Mouse (Mus musculus) heart, postnatal 4 days (tissue): ENCODE measurements at regions not wholly inside any gene's neighbourhood (a gene's known extent, or its start where the extent isn't known, plus 50 kb on each side); places are given as distances from the start of the nearest gene placed in this dataset.

ENCODE experiments used
- DNase-seq: peaks from one replicate; pipeline ENCODE4 v3.0.0; 2021

DNA sequence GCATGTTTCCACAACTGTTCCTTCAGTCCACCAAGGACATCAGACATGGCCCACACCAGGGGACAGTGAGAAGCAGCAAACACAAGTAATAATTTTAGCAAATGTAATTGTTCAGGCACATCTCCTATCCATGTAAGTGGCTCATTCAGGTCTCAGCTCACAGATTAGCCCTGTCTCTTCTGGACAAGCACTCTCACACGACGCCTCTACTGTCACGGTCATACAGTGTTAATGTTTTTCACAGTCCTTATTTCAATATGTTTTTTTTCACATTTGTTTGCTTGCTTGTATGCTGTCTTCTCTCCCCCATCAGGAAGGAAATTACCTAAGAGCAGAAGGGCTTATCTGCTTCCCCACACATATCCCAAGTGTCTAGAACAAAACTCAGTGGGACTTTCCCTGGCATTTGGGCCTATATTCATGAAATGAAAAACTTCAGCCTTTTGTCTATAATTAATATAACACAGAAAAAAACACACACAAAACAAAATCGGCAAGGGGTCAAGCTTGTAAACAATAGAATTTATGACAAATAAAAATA lies 299.5 kb downstream of the Icos start:
- no peak for DNase-seq

GRCm38 (mm10) chr1:61288185-61288584 lies 310.5 kb downstream of the Icos start:
- DNase-seq, result no peak

DNA sequence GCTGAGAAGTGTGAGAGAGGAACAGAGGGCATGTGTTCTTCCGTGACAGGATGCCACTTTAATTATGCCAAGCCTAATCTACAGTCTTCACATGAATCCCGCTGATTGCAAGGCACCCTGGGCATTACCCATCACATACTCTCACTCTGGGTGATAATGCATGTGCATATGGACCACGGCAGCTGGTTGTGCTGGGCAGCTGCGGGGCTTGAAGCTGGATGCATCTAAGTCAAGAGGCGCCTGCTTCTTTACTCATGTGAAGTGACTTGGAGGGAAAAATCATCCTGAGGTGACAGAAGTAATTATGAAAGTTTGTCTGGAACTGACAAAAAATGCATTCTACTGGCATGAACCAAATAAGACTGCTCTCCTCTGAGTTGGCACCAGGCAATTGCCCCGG lies 311.2 kb downstream of the Icos start:
- no peak for DNase-seq

GRCm38 (mm10) chr1:61289552-61289951 lies 311.8 kb downstream of the Icos start:
- DNase-seq, result no peak

- DNase-seq, result no peak
These were observed 315.4 kb downstream of the Icos start for GRCm38 (mm10) chr1:61293106-61293505.

DNA sequence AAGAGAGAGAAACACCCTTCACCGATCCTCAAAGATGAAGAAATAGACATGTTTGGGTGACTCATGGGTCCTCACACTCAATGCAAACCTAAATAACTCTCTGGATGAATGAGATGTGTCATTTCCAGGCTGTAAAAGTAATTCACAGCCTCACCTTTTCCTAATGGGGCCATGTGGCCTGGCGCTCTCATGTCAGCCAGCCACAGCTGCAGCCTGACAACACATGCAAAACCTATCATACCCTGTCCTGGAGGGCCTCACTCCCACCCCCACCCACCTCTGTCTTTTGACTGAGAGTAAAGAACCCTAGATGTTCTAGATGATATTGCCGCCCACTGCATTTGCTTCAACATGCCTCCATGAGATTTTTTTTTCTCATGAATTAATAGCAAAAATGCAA lies 317.5 kb downstream of the Icos start:
- DNase-seq, result no peak

- DNase-seq, result no peak
These were observed 319.1 kb downstream of the Icos start for GRCm38 (mm10) chr1:61296831-61297230.

DNA sequence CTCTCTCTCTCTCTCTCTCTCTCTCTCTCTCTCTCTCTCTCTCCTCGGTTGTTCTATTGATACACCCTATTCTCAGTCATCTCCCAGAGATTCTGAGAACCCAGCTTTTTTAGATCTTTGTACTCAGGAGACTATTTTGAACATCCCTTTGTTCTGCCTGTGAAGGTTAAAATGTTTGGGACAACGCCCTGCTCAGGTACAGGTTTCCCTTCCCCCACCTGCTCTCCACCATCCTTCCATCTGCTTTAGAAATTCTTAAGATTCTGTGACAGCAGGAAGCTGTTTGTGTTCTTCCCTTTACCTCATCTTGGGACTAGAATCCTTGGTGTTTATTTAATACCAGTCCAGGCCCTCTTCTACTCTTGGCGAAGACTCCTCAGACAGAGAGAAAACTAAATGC lies 319.6 kb downstream of the Icos start:
- no peak for DNase-seq

DNA sequence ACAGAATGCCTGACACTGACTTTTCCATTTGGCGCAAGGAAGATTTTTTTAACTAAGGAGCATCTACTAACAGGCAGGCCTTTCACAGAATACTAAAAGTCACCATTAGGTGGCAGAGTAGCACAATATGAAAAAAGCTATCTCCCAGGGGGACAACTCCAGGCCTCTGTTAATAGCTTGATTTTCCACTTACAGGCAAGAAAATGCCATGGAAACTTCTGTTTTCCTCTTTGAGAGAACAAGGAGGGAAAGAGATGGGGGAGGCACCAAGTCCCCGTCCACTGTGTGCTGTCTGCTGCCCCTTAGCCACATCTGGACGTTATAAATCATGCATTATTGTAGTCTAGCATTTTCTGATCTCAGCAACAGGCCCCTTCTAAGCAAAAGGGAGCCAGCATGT lies 320.3 kb downstream of the Icos start:
- peak; percentile 61 for DNase-seq

DNA sequence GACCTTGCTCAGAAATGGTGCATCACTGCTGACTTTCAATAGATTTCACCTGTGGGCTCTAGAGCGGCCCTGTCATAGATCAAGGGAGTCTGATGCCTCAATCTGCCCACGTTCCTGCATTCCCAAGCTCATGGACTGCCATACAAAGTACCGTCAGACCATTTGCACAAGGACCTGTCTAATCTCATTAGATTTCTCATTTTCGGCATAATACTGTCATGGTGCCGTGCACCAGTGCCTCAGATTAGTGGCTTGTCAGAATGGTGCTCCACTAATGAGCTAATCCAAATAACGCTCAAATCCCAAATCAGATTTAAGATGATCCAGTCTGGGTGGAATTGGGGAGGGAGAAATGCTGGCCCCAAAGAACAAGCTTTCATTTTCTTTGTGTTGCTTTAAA lies 321.1 kb downstream of the Icos start:
- DNase-seq, result no peak

- DNase-seq, result no peak
These were observed 322.8 kb downstream of the Icos start for GRCm38 (mm10) chr1:61300491-61300890.

- DNase-seq, result no peak
These were observed 323.6 kb downstream of the Icos start for GRCm38 (mm10) chr1:61301041-61302030.

DNA sequence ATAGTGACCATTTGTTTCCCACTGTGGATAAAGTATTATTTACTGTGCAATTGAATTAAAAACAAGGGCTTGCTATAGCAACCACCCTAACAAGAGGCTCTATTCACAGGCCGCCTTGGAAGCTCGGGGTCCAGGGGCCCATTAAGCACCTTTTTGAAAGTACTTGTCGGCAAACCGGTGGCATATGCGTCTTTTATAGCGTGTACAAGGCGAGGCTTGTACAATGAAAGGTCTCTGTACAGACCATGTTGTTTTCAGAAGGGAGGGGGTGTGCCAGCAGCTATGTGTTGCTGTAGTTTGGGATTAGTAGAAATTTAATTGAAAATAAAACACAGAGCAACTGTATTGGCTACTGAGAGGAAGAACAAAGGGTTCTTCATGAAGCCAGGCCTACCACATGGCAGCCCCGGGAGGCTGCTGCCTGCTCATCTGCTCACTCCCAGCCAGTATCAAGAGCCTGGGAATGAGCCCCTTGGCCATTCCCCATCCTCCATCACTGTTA lies 324.9 kb downstream of the Icos start:
- DNase-seq, result no peak

GRCm38 (mm10) chr1:61306296-61306695 lies 328.6 kb downstream of the Icos start:
- no peak for DNase-seq

DNA sequence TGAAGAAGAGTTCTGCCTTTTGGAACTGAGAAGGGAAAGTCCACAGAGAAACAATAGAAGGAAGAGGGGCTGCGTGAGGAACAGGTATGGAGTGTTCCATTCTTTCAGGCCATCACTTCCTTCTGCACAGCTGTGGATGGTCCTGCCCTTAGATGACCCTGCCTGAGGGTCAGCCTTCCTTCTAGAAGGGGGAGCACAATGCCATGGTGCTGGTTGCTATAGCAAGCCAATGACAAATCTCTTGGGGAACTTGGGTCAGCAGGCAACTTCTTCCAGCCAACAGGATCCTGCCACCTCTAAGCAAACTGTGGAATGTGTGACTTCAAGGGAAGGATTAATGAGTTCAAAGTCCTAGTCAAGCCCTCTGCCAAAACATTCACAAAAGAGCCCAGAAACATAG lies 329.1 kb upstream of the Pard3b start:
- no peak for DNase-seq

DNA sequence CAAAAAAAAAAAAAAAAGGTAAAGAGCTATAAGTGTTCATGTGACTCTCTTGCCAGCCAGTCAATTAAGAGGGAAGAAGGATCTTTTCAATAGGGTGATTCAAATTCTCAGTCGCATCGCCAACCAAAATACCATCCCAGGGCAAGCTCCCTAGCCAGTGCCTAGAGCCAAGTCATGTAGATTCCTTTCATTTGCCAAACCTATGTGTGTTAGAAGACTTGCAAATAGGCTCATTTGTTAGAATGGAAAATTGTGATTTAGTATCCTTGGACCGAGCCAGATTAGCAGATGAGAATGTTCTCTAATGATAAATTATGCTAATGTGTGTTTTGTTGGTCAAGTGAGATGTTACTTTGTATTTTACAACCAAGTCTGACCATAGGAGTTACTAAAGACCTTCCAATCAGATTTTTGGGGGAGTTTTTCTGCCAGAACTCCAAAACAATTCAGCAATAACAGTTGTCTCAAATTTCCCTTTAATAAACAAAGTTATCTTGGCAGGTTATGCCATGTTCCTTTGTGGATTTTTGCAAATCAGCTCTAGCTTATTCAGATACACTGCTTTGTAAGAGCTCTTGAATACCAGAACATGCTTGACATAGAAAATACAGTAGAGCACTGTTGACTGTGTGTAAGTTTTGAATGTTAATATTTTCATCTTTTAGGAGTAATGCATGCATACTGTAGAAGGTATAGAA lies 328.4 kb upstream of the Pard3b start:
- DNase-seq, result no peak

- no peak for DNase-seq
These were observed 327.9 kb upstream of the Pard3b start for GRCm38 (mm10) chr1:61310761-61311090.

DNA sequence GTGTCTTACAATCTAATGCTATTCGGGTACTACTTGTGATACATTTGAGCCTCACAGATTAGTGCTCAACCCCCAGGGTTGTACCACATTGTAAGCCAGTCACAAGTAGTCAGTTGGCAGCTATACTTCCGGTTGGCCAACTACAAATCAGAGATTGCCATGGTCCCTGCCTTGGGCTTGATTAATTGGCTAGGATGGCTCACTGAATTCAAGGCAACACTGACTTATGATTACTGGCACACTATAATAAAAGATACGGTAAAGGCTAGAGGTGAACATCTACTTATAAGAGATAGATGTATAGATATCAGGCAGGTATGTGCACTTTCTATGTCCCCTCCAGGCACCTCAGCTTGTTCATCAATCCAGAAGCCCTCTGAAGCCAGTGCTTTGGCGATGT lies 325.4 kb upstream of the Pard3b start:
- no peak for DNase-seq

GRCm38 (mm10) chr1:61316261-61316660 lies 322.4 kb upstream of the Pard3b start:
- no peak for DNase-seq

- DNase-seq, result no peak
These were observed 321.9 kb upstream of the Pard3b start for GRCm38 (mm10) chr1:61316736-61317135.

DNA sequence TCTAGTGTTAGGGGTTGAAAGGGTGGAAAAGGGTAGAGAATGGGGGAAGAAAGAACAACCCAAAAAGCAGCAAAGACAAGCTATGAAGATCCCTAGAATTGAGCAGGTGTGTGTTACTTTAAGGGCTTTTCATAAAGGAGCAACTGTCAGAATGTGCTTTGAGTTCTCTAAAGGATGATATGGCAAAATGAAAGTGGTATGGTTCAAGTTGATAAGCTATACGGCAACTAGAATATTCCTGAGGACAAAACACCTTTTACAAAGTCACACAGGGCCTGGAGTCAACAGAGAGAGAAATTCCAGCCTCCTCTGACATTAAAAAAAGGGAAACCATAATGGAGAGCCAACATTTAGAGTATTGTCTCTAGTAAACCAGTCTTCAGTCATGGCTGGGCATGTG lies 320.6 kb upstream of the Pard3b start:
- no peak for DNase-seq

DNA sequence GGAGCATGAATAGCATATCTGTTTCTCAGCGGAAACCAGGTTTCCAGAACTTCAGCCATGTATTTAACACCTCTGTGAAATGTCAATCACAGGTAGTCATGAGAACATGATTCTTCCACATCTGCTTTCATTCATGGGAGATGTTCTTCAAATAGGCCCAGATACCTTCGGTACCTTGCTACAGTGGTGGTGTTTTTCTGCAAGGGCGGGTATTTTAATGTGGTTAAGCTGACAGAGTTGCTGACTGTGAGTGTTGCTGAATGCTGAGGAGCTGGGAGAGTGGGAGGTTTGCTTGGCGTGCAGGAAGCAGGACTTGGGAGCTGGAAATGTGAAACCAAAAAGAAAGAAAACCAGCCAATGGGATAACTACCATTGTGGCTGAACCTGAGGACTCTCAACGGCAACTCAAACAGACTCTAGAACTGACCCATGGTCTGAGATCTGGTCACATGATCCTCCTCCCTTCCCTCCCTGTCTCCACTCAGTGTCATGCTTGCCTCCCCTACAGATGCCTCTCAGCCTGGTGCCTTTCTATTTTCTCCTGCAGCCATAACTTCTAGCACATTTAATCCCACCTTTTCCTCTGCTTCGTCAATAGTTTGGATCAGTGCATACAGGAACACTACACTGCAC lies 317.0 kb upstream of the Pard3b start:
- DNase-seq, result no peak

GRCm38 (mm10) chr1:61331456-61331855 lies 307.2 kb upstream of the Pard3b start:
- DNase-seq, result no peak
